Mouse (Mus musculus) C2C12 (cell line): Measurements from ENCODE around the gene Foxg1.

Experiments
- CTCF ChIP-seq: IDR thresholded peaks from one replicate; pipeline ENCODE4 v1.5.1; 2011; ENCODE audit not compliant: control insufficient read depth, insufficient read depth, insufficient read length
- MAX ChIP-seq: IDR thresholded peaks from one replicate; pipeline ENCODE4 v1.6.1; 2011; ENCODE audit warnings: mild to moderate bottlenecking, control low read depth
- USF1 ChIP-seq: IDR thresholded peaks from one replicate; pipeline ENCODE4 v1.6.1; 2011; ENCODE audit warnings: low read depth, mild to moderate bottlenecking, control low read depth, moderate library complexity

DNA sequence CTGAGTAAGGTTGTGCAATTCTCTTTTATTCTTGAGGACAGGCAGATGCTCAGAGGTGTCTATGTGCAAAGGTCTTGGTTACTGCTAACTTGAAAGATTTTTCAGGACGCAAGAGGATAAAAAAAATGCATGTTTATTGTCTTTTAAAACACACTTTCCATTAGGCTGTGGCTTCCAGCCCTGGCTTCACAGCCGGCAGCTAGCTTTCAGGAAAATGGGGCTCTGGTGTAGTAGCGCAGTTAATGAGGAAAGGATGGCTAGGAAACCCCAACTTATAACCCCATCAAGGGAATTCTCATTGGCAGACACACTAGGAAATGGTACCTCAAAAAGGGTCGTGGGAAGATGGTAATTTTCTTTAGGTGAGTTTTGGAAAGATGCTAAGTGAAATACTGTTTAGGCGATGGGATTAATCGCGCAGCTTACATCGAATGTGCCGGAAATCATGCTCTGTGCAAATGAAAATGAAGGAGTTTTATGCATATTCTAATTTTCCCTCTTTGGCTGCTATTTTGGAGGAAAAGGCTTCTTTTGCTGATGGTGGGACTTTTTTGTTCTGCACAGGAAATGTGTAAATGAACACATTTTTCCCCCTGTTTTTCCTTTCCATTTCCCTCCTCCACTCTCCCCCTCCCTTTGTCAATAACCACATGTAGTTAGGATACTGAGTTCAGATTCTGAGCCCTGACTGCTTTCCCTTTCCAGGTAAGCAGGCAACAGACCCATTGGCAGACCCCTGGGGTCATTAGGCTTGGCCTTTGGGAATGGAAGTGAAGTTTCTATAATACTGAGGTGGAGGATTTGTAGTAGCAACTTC lies 17.8 kb downstream of the Foxg1 start:
- TF ChIP-seq USF1 (no peak), CTCF (no peak), MAX (no peak)
